Mouse (Mus musculus): ENCODE data around the gene Itprid2. TPM values are rescaled to one million over a fixed set of nuclear protein-coding genes. Genes with fewer than 3 reads are reported as not detected.

The Itprid2 gene
- total RNA-seq, 2 experiments from 2014 or later, result 23.3 to 27.4 TPM

GRCm38 (mm10) chr2:79714745-79715144, 79.6 kb downstream of the Itprid2 start:
- DNase-seq, result no peak

- no peak for DNase-seq
These were observed 80.8 kb downstream of the Itprid2 start for GRCm38 (mm10) chr2:79715925-79716324.

DNA sequence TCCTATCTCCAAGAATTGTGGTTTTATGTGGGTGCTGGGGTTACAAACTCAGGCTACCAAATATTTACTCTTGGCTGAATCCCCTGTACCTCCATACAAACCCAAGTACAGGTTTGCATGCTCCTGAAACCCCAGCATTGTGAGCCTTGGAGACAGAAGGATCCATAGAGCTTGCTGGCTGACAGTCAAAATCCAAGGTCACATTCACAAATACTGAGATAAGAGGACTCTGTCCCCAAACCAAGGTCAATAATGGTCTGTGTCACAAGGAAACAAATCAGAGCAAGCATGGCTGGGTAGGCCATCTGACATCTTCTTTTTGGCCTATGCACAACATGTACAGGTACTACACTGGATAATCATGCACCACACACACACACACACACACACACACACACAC, 82.7 kb downstream of the Itprid2 start:
- DNase-seq, result no peak

GRCm38 (mm10) chr2:79722415-79722814, 87.3 kb downstream of the Itprid2 start:
- no peak for DNase-seq

Other genes starting within 250 kb of the Itprid2 start
- not detected for gene Neurod1, start 178.6 kb upstream of the Itprid2 start, total RNA-seq (2021)
- gene Cerkl, start 178.6 kb upstream of the Itprid2 start, total RNA-seq (2021), result 1 to 10 TPM; 1.4 to 1.8 TPM
- not detected for gene Ppp1r1c, start 72.4 kb downstream of the Itprid2 start, total RNA-seq (2021)